Mouse (Mus musculus) spleen, adult 2 months (tissue): ENCODE measurements around the gene Wfdc10.

Source experiments
- CTCF ChIP-seq: fragments of 200-500 bp; IDR thresholded peaks from 2 replicates; pipeline ENCODE4 v1.5.1; 2011; ENCODE audit warnings: mild to moderate bottlenecking, inconsistent platforms; ENCODE audit not compliant: insufficient read depth, insufficient read length, insufficient replicate concordance; ENCODE audit errors: extremely low read depth
- POLR2A ChIP-seq: fragments of 200-500 bp; IDR thresholded peaks from 2 replicates; pipeline ENCODE4 v1.6.1; 2011; ENCODE audit warnings: low read depth, low read length, inconsistent platforms

- TF ChIP-seq POLR2A = no peak
- TF ChIP-seq CTCF = peak; percentile 62; the same call in 1 of the 2 replicates
These were observed 23.2 kb downstream of the Wfdc10 start for GRCm38 (mm10) chr2:164678848-164679625.
